Mouse (Mus musculus) heart, postnatal 0 days (tissue): ENCODE results near the gene Gm9964. TPM values are rescaled to one million over a fixed set of nuclear protein-coding genes. Genes with fewer than 3 reads are reported as not detected.

Experiments
- ATAC-seq: fragments of 200-750 bp; cut with Nextera tagmentation; 2 replicates; pipeline ENCODE4 v1.8.0; 2017; ENCODE audit warnings: low read depth, moderate number of reproducible peaks, moderate library complexity; ENCODE audit not compliant: insufficient read depth
- DNase-seq: peaks from one replicate; pipeline ENCODE4 v3.0.0-alpha.2; 2016; ENCODE audit warnings: low spot score
- H3K27ac ChIP-seq: fragments of 300-500 bp; sonication (generic); 2 replicates; pipeline ENCODE4 v1.5.1; 2014; ENCODE audit warnings: low read depth, mild to moderate bottlenecking
- H3K27me3 ChIP-seq: fragments of 300-500 bp; sonication (generic); 2 replicates; pipeline ENCODE4 v1.6.1; 2014; ENCODE audit warnings: low read length, mixed read lengths; ENCODE audit not compliant: control insufficient read depth, insufficient read depth
- H3K36me3 ChIP-seq: fragments of 300-500 bp; sonication (generic); replicated peaks from 2 replicates; pipeline ENCODE4 v1.6.1; 2014; ENCODE audit warnings: low read length, mixed read lengths; ENCODE audit not compliant: control insufficient read depth, insufficient read depth
- H3K4me1 ChIP-seq: fragments of 300-500 bp; sonication (generic); 2 replicates; pipeline ENCODE4 v1.6.1; 2014; ENCODE audit warnings: antibody characterized with exemption; ENCODE audit not compliant: control insufficient read depth, insufficient read depth
- H3K4me2 ChIP-seq: fragments of 300-500 bp; sonication (generic); 2 replicates; pipeline ENCODE4 v1.6.1; 2014; ENCODE audit warnings: low read depth, mild to moderate bottlenecking, low read length, moderate library complexity
- H3K4me3 ChIP-seq: fragments of 300-500 bp; sonication (generic); 2 replicates; pipeline ENCODE4 v1.5.1; 2014; ENCODE audit warnings: low read depth, low read length
- H3K9ac ChIP-seq: fragments of 300-500 bp; sonication (generic); replicated peaks from 2 replicates; pipeline ENCODE4 v1.6.1; 2014; ENCODE audit warnings: low read depth, low read length, mixed read lengths
- H3K9me3 ChIP-seq: fragments of 300-500 bp; sonication (generic); replicated peaks from 2 replicates; pipeline ENCODE4 v1.6.1; 2016; ENCODE audit warnings: low read length; ENCODE audit not compliant: control insufficient read depth
- CTCF ChIP-seq: IDR thresholded peaks from 2 replicates; pipeline ENCODE4 v1.5.1; 2016; ENCODE audit warnings: antibody characterized with exemption, control low read depth, low read depth
- EP300 ChIP-seq: IDR thresholded peaks from 2 replicates; pipeline ENCODE4 v1.6.1; 2016; ENCODE audit warnings: antibody characterized with exemption, low read depth
- WGBS: fragments of 180-500 bp; shearing (Covaris S2); extraction: QIAGEN DNeasy Blood & Tissue Kit; methylation state at CpG from one replicate; pipeline ENCODE4 v1.1.7; 2014; 5-methylcytosine and 5-hydroxymethylcytosine counted together
- polyA plus RNA-seq: library from polyadenylated mRNA; unstranded; fragments of >200 nt; fragmentation: Nextera tagmentation; extraction: Ambion mirVana; gene quantifications from 2 replicates; pipeline ENCODE4 v1.2.1, GENCODE M21; 2015
- total RNA-seq: library from RNA; depleted of rRNA; stranded (reverse); fragments of >200 nt; gene quantifications from 2 replicates; pipeline ENCODE4 v1.2.3, GENCODE M21; 2014; ENCODE audit warnings: low replicate concordance

The Gm9964 gene
- total and polyA plus RNA-seq, 2 experiments from 2014 or later: not detected

GRCm38 (mm10) chr11:79281396-79281795 is 15.3 kb downstream of the Gm9964 start:
- DNase-seq (peak; percentile 72), ATAC-seq (peak; percentile 63)
- no peak overlapping the region for H3K4me2 ChIP-seq
- TF ChIP-seq EP300 (no peak), CTCF (no peak)
- H3K27me3 ChIP-seq: no peaks in the 10 kb centered on the region
- H3K9ac ChIP-seq: no peak overlapping the region
- no peak overlapping the region for H3K4me3 ChIP-seq
- 13% methylated on average over 5 of the region's 5 CpGs for WGBS
- 0 out of 2 replicates have a peak overlapping the region, but pooled peaks have one; percentile 18 for H3K27ac ChIP-seq
- H3K4me1 ChIP-seq: peaks cover 23% of the 10 kb centered on the region
- 0 out of 2 replicates have a peak, but pooled peaks cover 4% of the 10 kb centered on the region for H3K9me3 ChIP-seq
- H3K36me3 ChIP-seq: no peaks in the 10 kb centered on the region

GRCm38 (mm10) chr11:79279732-79280405 is 16.8 kb downstream of the Gm9964 start:
- Histone ChIP-seq H3K4me2 (no peak overlapping the region), H3K9ac (no peak overlapping the region), H3K36me3 (no peaks in the 10 kb centered on the region), H3K4me1 (peaks cover 18% of the 10 kb centered on the region), H3K27ac (peak overlapping the region; percentile 57), H3K9me3 (0 out of 2 replicates have a peak, but pooled peaks cover 4% of the 10 kb centered on the region), H3K27me3 (no peaks in the 10 kb centered on the region), H3K4me3 (no peak overlapping the region)
- 0 out of 2 replicates have a peak, but pooled peaks have one; percentile 22 for ATAC-seq
- DNase-seq: no peak
- TF ChIP-seq EP300: no peak
- no peak for TF ChIP-seq CTCF
- 40% methylated on average over 2 of the region's 2 CpGs for WGBS

DNA sequence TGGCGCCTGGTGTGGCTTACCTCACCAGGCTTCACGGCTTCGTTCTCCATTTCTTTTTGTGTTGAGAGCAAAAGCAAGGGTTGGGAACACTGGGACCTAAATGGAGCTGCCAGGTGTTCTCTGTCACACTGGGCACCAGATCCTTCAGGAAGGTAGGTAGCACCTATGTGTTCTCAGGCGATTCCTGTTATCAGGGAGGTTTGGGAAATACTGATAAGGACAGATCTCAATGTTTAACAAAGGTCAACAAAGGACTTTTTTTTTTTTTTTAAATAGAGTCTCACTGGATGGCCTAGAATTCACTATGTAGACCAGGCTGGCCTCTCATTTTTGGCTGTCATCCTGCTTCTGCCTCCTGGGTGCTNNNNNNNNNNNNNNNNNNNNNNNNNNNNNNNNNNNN is 22.9 kb downstream of the Gm9964 start:
- Histone ChIP-seq H3K36me3 (no peaks in the 10 kb centered on the region), H3K4me3 (no peak overlapping the region), H3K27me3 (no peaks in the 10 kb centered on the region), H3K9me3 (0 out of 2 replicates have a peak, but pooled peaks cover 4% of the 10 kb centered on the region), H3K27ac (no peak overlapping the region), H3K4me2 (no peak overlapping the region), H3K4me1 (no peaks in the 10 kb centered on the region), H3K9ac (no peak overlapping the region)
- ATAC-seq (no peak), DNase-seq (no peak)
- 63% methylated on average over 4 of the region's 4 CpGs for WGBS
- TF ChIP-seq EP300: no peak
- no peak for TF ChIP-seq CTCF

DNA sequence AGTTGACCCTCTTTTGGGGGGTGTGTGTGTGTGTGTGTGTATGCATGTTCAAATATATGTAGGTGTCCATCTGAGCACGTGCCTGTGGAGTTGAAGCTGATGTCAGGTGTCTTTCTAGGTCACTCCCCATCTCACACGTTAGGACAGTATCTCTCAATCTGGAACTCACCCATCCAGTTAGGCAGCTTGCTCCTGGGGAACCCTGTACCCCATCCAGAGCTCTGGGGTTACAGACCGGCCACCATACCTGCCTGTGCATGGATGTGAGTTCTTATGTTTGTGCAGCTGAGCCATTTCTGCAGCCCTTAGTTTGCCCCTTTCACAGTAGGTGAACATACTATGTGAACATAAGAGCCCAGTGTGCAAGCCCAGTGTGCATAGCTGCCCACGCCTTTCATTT is 23.7 kb downstream of the Gm9964 start:
- no peaks in the 10 kb centered on the region for H3K27me3 ChIP-seq
- H3K4me1 ChIP-seq: no peaks in the 10 kb centered on the region
- TF ChIP-seq EP300: no peak
- TF ChIP-seq CTCF: no peak
- no peak overlapping the region for H3K27ac ChIP-seq
- H3K9ac ChIP-seq: no peak overlapping the region
- 68% methylated on average over 4 of the region's 4 CpGs for WGBS
- H3K36me3 ChIP-seq: no peaks in the 10 kb centered on the region
- DNase-seq (no peak), ATAC-seq (no peak)
- H3K4me3 ChIP-seq: no peak overlapping the region
- no peak overlapping the region for H3K4me2 ChIP-seq
- H3K9me3 ChIP-seq: 0 out of 2 replicates have a peak, but pooled peaks cover 2% of the 10 kb centered on the region

DNA sequence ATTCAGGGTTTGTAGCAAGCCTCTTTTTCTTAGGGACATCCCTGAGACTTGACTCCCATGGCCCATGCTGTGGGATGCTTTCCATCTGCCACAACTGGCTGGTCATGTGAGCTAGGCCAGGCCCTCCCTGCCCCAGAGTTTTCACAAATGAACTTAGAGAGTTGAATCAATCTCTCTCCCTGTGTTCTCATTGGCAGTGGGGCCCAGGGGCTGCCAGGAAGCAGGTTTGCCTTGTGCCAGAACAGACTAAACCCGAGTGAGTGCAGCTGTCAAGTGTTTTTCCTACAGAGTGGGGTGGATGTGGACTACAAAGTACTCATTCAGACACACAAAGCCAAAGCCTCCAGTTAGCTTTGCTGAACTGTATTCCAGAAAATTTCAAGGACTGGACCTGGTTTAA is 29.5 kb downstream of the Gm9964 start:
- Histone ChIP-seq H3K27ac (peak overlapping the region; percentile 43; the same call in 1 of the 2 replicates), H3K4me3 (no peak overlapping the region), H3K4me1 (no peaks in the 10 kb centered on the region), H3K27me3 (no peaks in the 10 kb centered on the region), H3K9me3 (no peaks in the 10 kb centered on the region), H3K36me3 (no peaks in the 10 kb centered on the region), H3K4me2 (no peak overlapping the region), H3K9ac (no peak overlapping the region)
- 13% methylated on average over 1 of the region's 1 CpGs for WGBS
- no peak for ATAC-seq
- TF ChIP-seq CTCF: no peak
- no peak for TF ChIP-seq EP300
- DNase-seq: no peak
